Mouse (Mus musculus) hindbrain, embryonic 13.5 days (tissue): ENCODE measurements at regions not wholly inside any gene's neighbourhood (a gene's known extent, or its start where the extent isn't known, plus 50 kb on each side); places are given as distances from the start of the nearest gene placed in this dataset.

Experiments
- ATAC-seq: fragments of 200-750 bp; cut with Nextera tagmentation; 2 replicates; pipeline ENCODE4 v1.8.0; 2017; ENCODE audit warnings: moderate TSS enrichment; ENCODE audit not compliant: low FRiP score
- H3K27ac ChIP-seq: fragments of 300-500 bp; sonication (generic); 2 replicates; pipeline ENCODE4 v1.5.1; 2015; ENCODE audit warnings: inconsistent platforms, mild to moderate bottlenecking, moderate library complexity
- H3K27me3 ChIP-seq: fragments of 300-500 bp; sonication (generic); 2 replicates; pipeline ENCODE4 v1.6.1; 2015; ENCODE audit warnings: mild to moderate bottlenecking, inconsistent platforms
- H3K36me3 ChIP-seq: fragments of 300-500 bp; sonication (generic); 2 replicates; pipeline ENCODE4 v1.6.1; 2015; ENCODE audit warnings: mild to moderate bottlenecking, inconsistent platforms
- H3K4me1 ChIP-seq: fragments of 300-500 bp; sonication (generic); replicated peaks from 2 replicates; pipeline ENCODE4 v1.6.1; 2015; ENCODE audit warnings: inconsistent platforms
- H3K4me2 ChIP-seq: fragments of 300-500 bp; sonication (generic); 2 replicates; pipeline ENCODE4 v1.6.1; 2015; ENCODE audit warnings: inconsistent platforms, mild to moderate bottlenecking, moderate library complexity
- H3K4me3 ChIP-seq: fragments of 300-500 bp; sonication (generic); 2 replicates; pipeline ENCODE4 v1.5.1; 2015; ENCODE audit warnings: mild to moderate bottlenecking, inconsistent platforms
- H3K9ac ChIP-seq: fragments of 300-500 bp; sonication (generic); 2 replicates; pipeline ENCODE4 v1.6.1; 2015; ENCODE audit warnings: mild to moderate bottlenecking, inconsistent platforms
- H3K9me3 ChIP-seq: fragments of 300-500 bp; sonication (generic); 2 replicates; pipeline ENCODE4 v1.6.1; 2016; ENCODE audit warnings: inconsistent platforms
- WGBS: fragments of 180-500 bp; shearing (Covaris S2); methylation state at CpG from one replicate; pipeline ENCODE4 v1.1.7; 2015; 5-methylcytosine and 5-hydroxymethylcytosine counted together

DNA sequence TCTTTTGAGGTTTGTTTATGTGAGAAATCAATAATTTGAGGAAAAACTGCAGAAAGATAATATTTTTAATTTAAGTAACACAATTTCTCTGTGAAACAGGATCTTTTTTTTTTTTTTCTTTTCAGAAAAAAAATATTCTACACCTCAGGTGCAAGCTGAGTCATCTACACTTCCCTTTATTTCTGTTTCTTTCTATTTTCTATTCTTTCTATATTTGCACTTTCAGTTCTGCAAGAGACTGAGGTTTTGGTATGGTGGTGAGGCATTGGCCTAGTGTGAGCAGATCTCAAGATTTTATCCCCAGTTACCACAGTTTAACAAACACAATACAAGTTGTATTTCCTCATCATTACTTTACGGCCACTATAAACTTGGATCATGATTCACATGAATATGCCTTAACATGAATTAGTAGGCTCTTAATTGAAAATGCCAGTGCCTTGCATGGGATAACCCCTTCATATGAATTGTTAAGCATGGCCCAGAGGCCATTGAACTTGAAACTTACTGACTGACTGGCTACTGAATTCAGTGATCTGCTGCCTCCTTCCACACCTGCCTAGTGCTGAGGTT lies 1278.1 kb downstream of the Stim2 start:
- Histone ChIP-seq H3K4me2 (no peak overlapping the region), H3K4me1 (no peaks in the 10 kb centered on the region), H3K9me3 (no peaks in the 10 kb centered on the region), H3K9ac (no peak overlapping the region), H3K36me3 (no peaks in the 10 kb centered on the region), H3K4me3 (no peak overlapping the region), H3K27me3 (no peaks in the 10 kb centered on the region), H3K27ac (no peak overlapping the region)
- no peak for ATAC-seq
- 100% methylated on average over 1 of the region's 1 CpGs for WGBS

DNA sequence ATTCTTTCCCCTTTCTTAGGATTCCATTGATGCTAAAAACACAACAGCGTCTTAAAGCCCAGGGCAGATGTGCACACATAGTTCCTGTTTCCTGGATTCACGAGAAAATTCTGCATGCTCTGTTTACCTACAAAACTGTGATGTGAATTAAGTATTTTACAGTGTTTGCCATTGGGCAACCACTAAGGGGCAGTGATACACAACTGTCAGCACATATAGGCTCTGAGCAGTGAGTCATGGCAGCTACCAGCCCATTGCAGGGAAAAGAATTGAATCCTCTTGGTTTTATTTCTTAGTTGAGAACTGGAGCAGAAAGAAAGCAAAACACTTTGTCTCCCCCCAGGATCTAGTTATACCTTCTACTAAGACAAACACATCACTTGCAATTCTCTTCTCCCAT lies 1295.0 kb downstream of the Stim2 start:
- H3K27ac ChIP-seq: peak overlapping the region; percentile 19; the same call in 1 of the 2 replicates
- no peaks in the 10 kb centered on the region for H3K9me3 ChIP-seq
- WGBS: 48% methylated on average over 2 of the region's 2 CpGs
- no peak overlapping the region for H3K4me3 ChIP-seq
- H3K27me3 ChIP-seq: no peaks in the 10 kb centered on the region
- no peak overlapping the region for H3K9ac ChIP-seq
- H3K4me1 ChIP-seq: peaks cover 5% of the 10 kb centered on the region; the same call in 1 of the 2 replicates
- no peak overlapping the region for H3K4me2 ChIP-seq
- peak; percentile 81; the same call in 1 of the 2 replicates for ATAC-seq
- no peaks in the 10 kb centered on the region for H3K36me3 ChIP-seq

GRCm38 (mm10) chr5:55293978-55294377 lies 1295.7 kb downstream of the Stim2 start:
- peak; percentile 57; the same call in 1 of the 2 replicates for ATAC-seq
- no peak overlapping the region for H3K27ac ChIP-seq
- no peak overlapping the region for H3K4me3 ChIP-seq
- 52% methylated on average over 2 of the region's 2 CpGs for WGBS
- peaks cover 5% of the 10 kb centered on the region; the same call in 1 of the 2 replicates for H3K4me1 ChIP-seq
- no peaks in the 10 kb centered on the region for H3K27me3 ChIP-seq
- no peak overlapping the region for H3K4me2 ChIP-seq
- H3K9ac ChIP-seq: no peak overlapping the region
- no peaks in the 10 kb centered on the region for H3K9me3 ChIP-seq
- no peaks in the 10 kb centered on the region for H3K36me3 ChIP-seq

DNA sequence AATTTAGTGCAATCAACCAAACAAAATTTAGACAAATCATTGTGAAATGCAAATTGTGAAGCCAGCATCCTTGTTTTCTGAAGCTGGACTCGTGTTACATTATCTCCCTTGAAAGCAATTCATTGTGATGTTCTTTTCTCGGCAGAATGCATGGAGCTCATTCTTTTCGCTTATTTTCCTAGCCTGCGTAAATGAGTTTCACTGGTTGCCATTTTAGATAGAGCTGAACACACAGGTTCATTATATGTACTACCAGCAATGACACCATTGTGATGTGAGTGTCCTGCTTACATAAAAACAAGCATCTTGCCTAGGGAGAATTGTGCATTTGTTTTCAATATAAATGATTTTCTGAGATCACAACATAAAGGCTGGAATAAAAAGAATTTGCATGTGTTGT lies 1296.5 kb downstream of the Stim2 start:
- no peak overlapping the region for H3K9ac ChIP-seq
- H3K27ac ChIP-seq: peak overlapping the region; percentile 66; the same call in 1 of the 2 replicates
- H3K4me2 ChIP-seq: no peak overlapping the region
- no peaks in the 10 kb centered on the region for H3K36me3 ChIP-seq
- peaks cover 5% of the 10 kb centered on the region; the same call in 1 of the 2 replicates for H3K4me1 ChIP-seq
- no peaks in the 10 kb centered on the region for H3K9me3 ChIP-seq
- WGBS: 22% methylated on average over 4 of the region's 4 CpGs
- no peak for ATAC-seq
- H3K27me3 ChIP-seq: no peaks in the 10 kb centered on the region
- H3K4me3 ChIP-seq: no peak overlapping the region

DNA sequence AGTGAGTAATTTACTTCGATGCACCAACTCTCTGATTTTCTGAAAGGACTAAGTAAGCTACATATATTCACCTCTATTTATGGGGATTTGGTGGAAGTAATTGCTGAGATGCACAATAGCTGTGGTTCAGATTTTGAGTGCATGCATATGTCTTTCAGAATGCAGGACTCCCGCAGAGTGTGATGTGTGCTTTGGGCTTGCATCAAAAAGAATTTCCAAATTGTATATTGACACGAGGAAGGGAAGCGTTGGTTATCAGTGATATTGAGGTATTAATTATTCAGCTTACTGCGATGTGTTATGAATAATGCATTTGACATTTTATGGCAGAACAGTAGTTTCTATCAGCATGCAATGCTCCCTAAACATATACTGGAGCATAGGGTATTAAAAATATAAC lies 1303.2 kb downstream of the Stim2 start:
- WGBS: 73% methylated on average over 5 of the region's 5 CpGs
- ATAC-seq: no peak

DNA sequence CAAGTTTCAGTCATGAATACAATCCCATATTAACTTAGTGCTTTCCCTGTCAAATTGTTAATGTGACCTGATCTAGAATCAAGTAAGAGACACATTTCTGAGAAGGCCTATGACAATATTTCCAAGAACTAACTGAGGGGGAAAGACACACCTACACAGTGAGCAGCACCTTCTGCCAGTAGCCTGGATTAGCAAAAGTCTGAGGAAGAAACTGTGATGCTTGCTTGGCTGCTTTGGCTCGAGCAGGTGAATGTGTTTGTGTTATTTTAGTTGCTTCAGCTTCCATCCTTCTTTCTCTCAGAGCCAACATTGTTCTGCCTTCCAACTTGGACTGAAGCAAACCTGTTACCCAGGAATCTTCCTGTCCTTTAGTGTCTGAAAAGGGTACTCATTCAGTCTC lies 1347.7 kb downstream of the Stim2 start:
- Histone ChIP-seq H3K36me3 (no peaks in the 10 kb centered on the region), H3K4me1 (no peaks in the 10 kb centered on the region), H3K4me2 (no peak overlapping the region), H3K27me3 (no peaks in the 10 kb centered on the region), H3K4me3 (no peak overlapping the region), H3K27ac (no peak overlapping the region), H3K9me3 (no peaks in the 10 kb centered on the region), H3K9ac (no peak overlapping the region)
- 85% methylated on average over 1 of the region's 1 CpGs for WGBS
- ATAC-seq: no peak

More for the DNA sequence above, 1303.2 kb downstream of the Stim2 start:
- Histone ChIP-seq H3K4me3 (no peak overlapping the region), H3K27me3 (no peaks in the 10 kb centered on the region), H3K4me1 (no peaks in the 10 kb centered on the region), H3K36me3 (no peaks in the 10 kb centered on the region), H3K9me3 (0 out of 2 replicates have a peak, but pooled peaks cover 3% of the 10 kb centered on the region), H3K27ac (no peak overlapping the region), H3K9ac (no peak overlapping the region), H3K4me2 (no peak overlapping the region)

DNA sequence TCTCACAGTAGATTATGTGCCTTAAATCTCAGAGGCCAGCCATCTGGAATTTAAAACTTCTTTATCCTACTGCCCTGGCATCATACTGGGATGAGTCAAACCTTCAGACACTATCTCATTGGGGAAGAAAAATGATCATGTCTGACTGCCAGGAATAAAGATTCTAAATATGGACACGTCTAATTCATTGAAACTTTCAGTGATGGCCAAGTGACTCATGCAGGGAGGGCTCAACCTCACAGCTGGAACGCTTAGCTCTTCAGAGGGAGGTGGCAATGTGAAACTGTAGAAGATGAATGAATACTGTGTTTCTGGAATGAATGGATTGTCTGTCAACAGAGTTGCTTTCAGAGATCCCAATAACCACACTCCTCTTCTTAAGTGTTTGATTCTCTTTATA lies 1357.2 kb downstream of the Stim2 start:
- WGBS: 31% methylated on average over 2 of the region's 2 CpGs
- ATAC-seq: no peak

GRCm38 (mm10) chr5:55374295-55374694 lies 1376.0 kb downstream of the Stim2 start:
- H3K4me3 ChIP-seq: no peak overlapping the region
- H3K4me1 ChIP-seq: no peaks in the 10 kb centered on the region
- H3K9ac ChIP-seq: no peak overlapping the region
- no peak overlapping the region for H3K27ac ChIP-seq
- ATAC-seq: no peak
- H3K9me3 ChIP-seq: no peaks in the 10 kb centered on the region
- no peak overlapping the region for H3K4me2 ChIP-seq
- WGBS: 80% methylated on average over 3 of the region's 3 CpGs
- no peaks in the 10 kb centered on the region for H3K36me3 ChIP-seq
- H3K27me3 ChIP-seq: no peaks in the 10 kb centered on the region

More for the DNA sequence above, 1357.2 kb downstream of the Stim2 start:
- H3K4me1 ChIP-seq: no peaks in the 10 kb centered on the region
- no peaks in the 10 kb centered on the region for H3K27me3 ChIP-seq
- no peaks in the 10 kb centered on the region for H3K36me3 ChIP-seq
- H3K27ac ChIP-seq: no peak overlapping the region
- no peak overlapping the region for H3K4me3 ChIP-seq
- H3K9me3 ChIP-seq: no peaks in the 10 kb centered on the region
- no peak overlapping the region for H3K4me2 ChIP-seq
- no peak overlapping the region for H3K9ac ChIP-seq

DNA sequence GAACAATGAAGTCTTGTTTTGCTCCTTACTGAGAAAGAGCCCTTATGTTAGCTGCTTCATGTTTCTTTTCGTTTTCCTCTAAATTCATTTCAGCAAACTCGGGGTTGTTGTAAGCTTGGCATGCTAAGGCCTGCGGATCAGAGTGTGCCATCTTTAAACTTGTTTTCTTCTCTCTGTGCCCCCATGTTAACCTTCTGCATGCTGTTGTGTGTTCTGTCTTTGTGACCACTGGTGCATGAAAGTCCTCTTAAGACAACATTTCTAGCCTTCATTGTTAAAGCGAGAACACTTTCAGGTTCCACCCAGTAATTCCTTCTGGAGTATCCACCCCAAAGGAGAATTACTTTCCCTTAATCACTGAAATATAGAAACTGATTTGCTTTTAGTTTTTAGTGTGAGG lies 1392.5 kb downstream of the Stim2 start:
- H3K4me1 ChIP-seq: no peaks in the 10 kb centered on the region
- H3K27me3 ChIP-seq: no peaks in the 10 kb centered on the region
- H3K4me2 ChIP-seq: no peak overlapping the region
- no peak overlapping the region for H3K4me3 ChIP-seq
- no peaks in the 10 kb centered on the region for H3K9me3 ChIP-seq
- 21% methylated on average over 4 of the region's 4 CpGs for WGBS
- no peaks in the 10 kb centered on the region for H3K36me3 ChIP-seq
- H3K27ac ChIP-seq: no peak overlapping the region
- no peak overlapping the region for H3K9ac ChIP-seq
- no peak for ATAC-seq

DNA sequence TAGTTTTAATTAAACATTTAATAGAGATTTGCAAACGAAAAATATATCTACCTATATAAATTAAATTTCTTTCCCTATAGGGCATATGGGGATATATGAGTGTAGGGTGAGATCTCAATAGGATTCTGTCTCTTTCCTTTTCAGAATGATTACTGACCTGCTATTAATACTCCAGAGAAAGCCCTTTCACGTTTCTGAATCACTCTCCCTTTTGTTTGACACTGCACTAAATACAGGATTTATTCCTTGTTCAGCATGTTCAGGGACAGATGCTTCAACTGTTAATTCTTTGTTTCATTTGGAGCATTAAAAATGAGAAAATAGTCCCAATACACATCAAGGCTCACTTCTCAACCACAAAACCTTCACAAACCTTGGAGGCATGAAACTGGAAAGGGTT lies 1397.7 kb downstream of the Stim2 start:
- H3K4me2 ChIP-seq: no peak overlapping the region
- H3K27ac ChIP-seq: no peak overlapping the region
- 38% methylated on average over 2 of the region's 2 CpGs for WGBS

DNA sequence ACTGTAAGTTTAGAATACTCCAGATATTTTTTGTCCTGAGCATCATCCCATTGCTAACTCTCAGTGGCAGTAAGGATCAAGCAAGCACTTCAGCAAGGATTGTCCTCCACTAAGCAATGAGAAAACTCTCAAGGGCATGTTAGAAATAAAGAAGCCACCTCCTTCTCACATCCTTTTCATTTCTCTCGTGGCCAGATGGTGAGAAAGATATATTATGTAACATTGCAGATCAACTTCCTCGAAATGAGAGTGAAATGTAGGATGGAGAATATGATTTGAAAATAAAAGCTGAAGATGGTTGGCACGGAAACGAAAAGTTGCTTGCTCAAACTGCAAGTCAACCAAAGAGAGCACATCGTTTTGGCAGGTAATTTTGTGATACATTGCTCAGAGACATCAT lies 1417.8 kb downstream of the Stim2 start:
- WGBS: 78% methylated on average over 5 of the region's 5 CpGs
- no peaks in the 10 kb centered on the region for H3K36me3 ChIP-seq
- ATAC-seq: no peak
- no peaks in the 10 kb centered on the region for H3K9me3 ChIP-seq
- no peaks in the 10 kb centered on the region for H3K4me1 ChIP-seq
- no peak overlapping the region for H3K4me2 ChIP-seq
- H3K27ac ChIP-seq: no peak overlapping the region
- no peak overlapping the region for H3K9ac ChIP-seq
- H3K4me3 ChIP-seq: no peak overlapping the region
- H3K27me3 ChIP-seq: no peaks in the 10 kb centered on the region

More for the DNA sequence above, 1397.7 kb downstream of the Stim2 start:
- no peaks in the 10 kb centered on the region for H3K27me3 ChIP-seq
- no peak for ATAC-seq
- H3K4me3 ChIP-seq: no peak overlapping the region
- no peaks in the 10 kb centered on the region for H3K9me3 ChIP-seq
- H3K9ac ChIP-seq: no peak overlapping the region
- no peaks in the 10 kb centered on the region for H3K36me3 ChIP-seq
- H3K4me1 ChIP-seq: no peaks in the 10 kb centered on the region

- Histone ChIP-seq H3K36me3 (no peaks in the 10 kb centered on the region), H3K4me2 (no peak overlapping the region), H3K9ac (no peak overlapping the region), H3K4me3 (no peak overlapping the region), H3K27ac (no peak overlapping the region), H3K9me3 (no peaks in the 10 kb centered on the region), H3K27me3 (no peaks in the 10 kb centered on the region), H3K4me1 (no peaks in the 10 kb centered on the region)
- WGBS: 74% methylated on average over 3 of the region's 3 CpGs
- ATAC-seq: no peak
Measured at GRCm38 (mm10) chr5:55439158-55439557, 1440.9 kb downstream of the Stim2 start.

DNA sequence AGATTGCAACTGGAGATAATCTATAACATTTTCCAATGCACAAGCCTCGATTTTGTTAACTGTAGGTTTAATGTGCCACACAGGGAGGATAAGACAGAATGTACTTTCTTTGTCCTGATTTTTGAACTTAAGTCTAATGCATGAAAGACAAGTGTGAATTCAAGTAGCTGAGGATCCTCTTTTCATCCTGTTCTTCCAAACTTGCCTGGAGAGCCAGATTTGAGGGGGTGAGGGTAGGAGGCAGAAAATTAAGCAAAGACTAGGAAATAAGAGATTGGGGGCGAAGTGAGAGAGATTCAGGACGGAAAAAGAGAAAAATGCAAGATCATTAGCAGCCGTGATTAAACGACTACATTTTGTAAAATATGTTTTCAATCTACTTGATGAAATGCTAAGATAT lies 1450.8 kb downstream of the Stim2 start:
- Histone ChIP-seq H3K4me2 (no peak overlapping the region), H3K9ac (no peak overlapping the region), H3K4me3 (no peak overlapping the region), H3K4me1 (no peaks in the 10 kb centered on the region), H3K9me3 (no peaks in the 10 kb centered on the region), H3K27ac (no peak overlapping the region), H3K27me3 (no peaks in the 10 kb centered on the region), H3K36me3 (no peaks in the 10 kb centered on the region)
- 90% methylated on average over 5 of the region's 5 CpGs for WGBS
- no peak for ATAC-seq
